Mouse (Mus musculus) heart, embryonic 12.5 days (tissue): ENCODE results near the gene Ccdc71. TPM values are rescaled to one million over a fixed set of nuclear protein-coding genes. Genes with fewer than 3 reads are reported as not detected.
A peak's percentile ranks its signal among the peaks of the same experiment; 100 is the strongest.

Experiments
- ATAC-seq: fragments of 200-750 bp; cut with Nextera tagmentation; 2 replicates; pipeline ENCODE4 v1.8.0; 2017; ENCODE audit warnings: moderate TSS enrichment, moderate library complexity; ENCODE audit not compliant: insufficient number of reproducible peaks, low FRiP score
- H3K27ac ChIP-seq: fragments of 300-500 bp; sonication (generic); 2 replicates; pipeline ENCODE4 v1.5.1; 2016; ENCODE audit warnings: mild to moderate bottlenecking, moderate library complexity; ENCODE audit not compliant: poor library complexity, severe bottlenecking
- H3K27me3 ChIP-seq: fragments of 300-500 bp; sonication (generic); replicated peaks from 2 replicates; pipeline ENCODE4 v1.6.1; 2016; ENCODE audit warnings: mild to moderate bottlenecking, moderate library complexity
- H3K36me3 ChIP-seq: fragments of 300-500 bp; sonication (generic); 2 replicates; pipeline ENCODE4 v1.6.1; 2016; ENCODE audit warnings: mild to moderate bottlenecking, moderate library complexity
- H3K4me1 ChIP-seq: fragments of 300-500 bp; sonication (generic); replicated peaks from 2 replicates; pipeline ENCODE4 v1.6.1; 2016; ENCODE audit warnings: mild to moderate bottlenecking
- H3K4me2 ChIP-seq: fragments of 300-500 bp; sonication (generic); 2 replicates; pipeline ENCODE4 v1.6.1; 2016; ENCODE audit warnings: mild to moderate bottlenecking, moderate library complexity
- H3K4me3 ChIP-seq: fragments of 300-500 bp; sonication (generic); 2 replicates; pipeline ENCODE4 v1.5.1; 2016; ENCODE audit warnings: mild to moderate bottlenecking
- H3K9ac ChIP-seq: fragments of 300-500 bp; sonication (generic); 2 replicates; pipeline ENCODE4 v1.6.1; 2016; ENCODE audit warnings: mild to moderate bottlenecking, moderate library complexity
- H3K9me3 ChIP-seq: fragments of 300-500 bp; sonication (generic); replicated peaks from 2 replicates; pipeline ENCODE4 v1.6.1; 2016; ENCODE audit warnings: mild to moderate bottlenecking, moderate library complexity
- WGBS: fragments of 180-500 bp; shearing (Covaris S2); methylation state at CpG from one replicate; pipeline ENCODE4 v1.1.7; 2016; 5-methylcytosine and 5-hydroxymethylcytosine counted together
- polyA plus RNA-seq: library from polyadenylated mRNA; unstranded; fragments of >200 nt; fragmentation: Nextera tagmentation; extraction: Ambion mirVana; gene quantifications from 2 replicates; pipeline ENCODE4 v1.2.1, GENCODE M21; 2016

Gene Ccdc71
- polyA plus RNA-seq, 1 experiment from 2014 or later, result 39.1 TPM

GRCm38 (mm10) chr9:108479721-108480351, 19.5 kb downstream of the Ccdc71 start, which contains the start of gene Lamb2:
Gene Lamb2, plus strand, starts transcription at chr9:108479736.
- Histone ChIP-seq H3K9ac (peak within 1 kb of the TSS; percentile 85), H3K4me3 (peak within 1 kb of the TSS; percentile 61), H3K36me3 (peaks cover 34% of the 10 kb centered on the region), H3K27me3 (no peaks in the 10 kb centered on the region), H3K4me1 (peaks cover 27% of the 10 kb centered on the region), H3K27ac (peak within 1 kb of the TSS; percentile 86), H3K4me2 (peak within 1 kb of the TSS; percentile 90), H3K9me3 (no peaks in the 10 kb centered on the region)
- 10% methylated on average over 10 of the region's 10 CpGs for WGBS
- peak; percentile 52 for ATAC-seq

GRCm38 (mm10) chr9:108480813-108481519, 20.6 kb downstream of the Ccdc71 start:
- ATAC-seq, result no peak
- peaks cover 45% of the 10 kb centered on the region for H3K36me3 ChIP-seq
- peak overlapping the region; percentile 61; the same call in 1 of the 2 replicates for H3K4me3 ChIP-seq
- H3K4me2 ChIP-seq, result peak overlapping the region; percentile 90
- peak overlapping the region; percentile 85 for H3K9ac ChIP-seq
- H3K27ac ChIP-seq, result peak overlapping the region; percentile 11
- H3K27me3 ChIP-seq, result no peaks in the 10 kb centered on the region
- H3K9me3 ChIP-seq, result no peaks in the 10 kb centered on the region
- WGBS, result 86% methylated on average over 28 of the region's 28 CpGs
- peaks cover 27% of the 10 kb centered on the region for H3K4me1 ChIP-seq

- H3K27ac ChIP-seq, result peak overlapping the region; percentile 11; the same call in 1 of the 2 replicates
- H3K4me2 ChIP-seq, result peak overlapping the region; percentile 90
- ATAC-seq, result no peak
- H3K4me1 ChIP-seq, result peaks cover 27% of the 10 kb centered on the region
- no peaks in the 10 kb centered on the region for H3K9me3 ChIP-seq
- no peak overlapping the region for H3K4me3 ChIP-seq
- peaks cover 52% of the 10 kb centered on the region for H3K36me3 ChIP-seq
- 77% methylated on average over 19 of the region's 19 CpGs for WGBS
- peak overlapping the region; percentile 58 for H3K9ac ChIP-seq
- H3K27me3 ChIP-seq, result no peaks in the 10 kb centered on the region
Observed at GRCm38 (mm10) chr9:108481520-108482210, 21.3 kb downstream of the Ccdc71 start.

- H3K27me3 ChIP-seq, result no peaks in the 10 kb centered on the region
- peaks cover 68% of the 10 kb centered on the region for H3K36me3 ChIP-seq
- no peaks in the 10 kb centered on the region for H3K9me3 ChIP-seq
- no peak overlapping the region for H3K4me3 ChIP-seq
- no peak for ATAC-seq
- peaks cover 27% of the 10 kb centered on the region for H3K4me1 ChIP-seq
- H3K9ac ChIP-seq, result no peak overlapping the region
- H3K27ac ChIP-seq, result no peak overlapping the region
- 92% methylated on average over 18 of the region's 18 CpGs for WGBS
- H3K4me2 ChIP-seq, result no peak overlapping the region
Observed at GRCm38 (mm10) chr9:108483051-108483790, 22.9 kb downstream of the Ccdc71 start.

GRCm38 (mm10) chr9:108484021-108484420, 23.7 kb downstream of the Ccdc71 start:
- 94% methylated on average over 15 of the region's 15 CpGs for WGBS
- H3K9ac ChIP-seq, result 0 out of 2 replicates have a peak overlapping the region, but pooled peaks have one; percentile 8

GRCm38 (mm10) chr9:108485301-108485875, 25.1 kb downstream of the Ccdc71 start:
- no peak for ATAC-seq
- Histone ChIP-seq H3K36me3 (peaks cover 87% of the 10 kb centered on the region), H3K27me3 (no peaks in the 10 kb centered on the region), H3K27ac (no peak overlapping the region), H3K4me3 (no peak overlapping the region), H3K9ac (no peak overlapping the region), H3K9me3 (no peaks in the 10 kb centered on the region), H3K4me1 (peaks cover 29% of the 10 kb centered on the region), H3K4me2 (no peak overlapping the region)
- WGBS, result 88% methylated on average over 19 of the region's 19 CpGs

More at GRCm38 (mm10) chr9:108484021-108484420, 23.7 kb downstream of the Ccdc71 start:
- peaks cover 26% of the 10 kb centered on the region for H3K4me1 ChIP-seq
- H3K4me3 ChIP-seq, result no peak overlapping the region
- no peaks in the 10 kb centered on the region for H3K27me3 ChIP-seq
- no peak overlapping the region for H3K4me2 ChIP-seq
- peaks cover 76% of the 10 kb centered on the region for H3K36me3 ChIP-seq
- no peaks in the 10 kb centered on the region for H3K9me3 ChIP-seq
- ATAC-seq, result no peak
- no peak overlapping the region for H3K27ac ChIP-seq

- Histone ChIP-seq H3K4me3 (no peak overlapping the region), H3K36me3 (peaks cover 80% of the 10 kb centered on the region), H3K27me3 (no peaks in the 10 kb centered on the region), H3K9ac (no peak overlapping the region), H3K4me1 (peaks cover 20% of the 10 kb centered on the region), H3K9me3 (no peaks in the 10 kb centered on the region), H3K4me2 (no peak overlapping the region), H3K27ac (no peak overlapping the region)
- WGBS, result 91% methylated on average over 8 of the region's 8 CpGs
- ATAC-seq, result no peak
Observed at GRCm38 (mm10) chr9:108486973-108487530, 26.7 kb downstream of the Ccdc71 start.

- Histone ChIP-seq H3K27me3 (no peaks in the 10 kb centered on the region), H3K9me3 (no peaks in the 10 kb centered on the region), H3K4me2 (no peak overlapping the region), H3K36me3 (peaks cover 80% of the 10 kb centered on the region), H3K4me3 (no peak overlapping the region), H3K9ac (no peak overlapping the region), H3K27ac (no peak overlapping the region), H3K4me1 (peaks cover 26% of the 10 kb centered on the region)
- 93% methylated on average over 17 of the region's 17 CpGs for WGBS
- no peak for ATAC-seq
Observed at GRCm38 (mm10) chr9:108488403-108488802, 28.1 kb downstream of the Ccdc71 start.

GRCm38 (mm10) chr9:108489215-108489614, 28.9 kb downstream of the Ccdc71 start:
- 94% methylated on average over 20 of the region's 20 CpGs for WGBS
- H3K27ac ChIP-seq, result no peak overlapping the region
- H3K27me3 ChIP-seq, result no peaks in the 10 kb centered on the region
- peaks cover 80% of the 10 kb centered on the region for H3K36me3 ChIP-seq
- no peak overlapping the region for H3K4me3 ChIP-seq
- no peaks in the 10 kb centered on the region for H3K9me3 ChIP-seq
- no peak for ATAC-seq
- H3K4me2 ChIP-seq, result no peak overlapping the region
- peaks cover 26% of the 10 kb centered on the region for H3K4me1 ChIP-seq
- H3K9ac ChIP-seq, result no peak overlapping the region
